Mouse (Mus musculus): Measurements from ENCODE around the gene Crp. TPM values are rescaled to one million over a fixed set of nuclear protein-coding genes. Genes with fewer than 3 reads are reported as not detected.

Crp gene
- under 1 TPM in 1 of 2 experiments, not detected in 1; 0.16 TPM for total RNA-seq (2021)
- long read RNA-seq, experiment 1, result 0 reads
- long read RNA-seq, experiment 2, result 0 reads

GRCm38 (mm10) chr1:172697844-172698243 lies at the start of gene Crp:
Gene Crp (plus strand): TSS chr1:172698055.
- DNase-seq, result no peak

- DNase-seq, result no peak
Measured at GRCm38 (mm10) chr1:172649396-172649795, 48.5 kb upstream of the Crp start.

- no peak for DNase-seq
Measured at GRCm38 (mm10) chr1:172650519-172651287, 47.2 kb upstream of the Crp start.

- DNase-seq, result no peak
Measured at GRCm38 (mm10) chr1:172651288-172651987, 46.4 kb upstream of the Crp start.

GRCm38 (mm10) chr1:172652040-172652662 lies 45.7 kb upstream of the Crp start:
- DNase-seq, result no peak

- DNase-seq, result no peak
Measured at GRCm38 (mm10) chr1:172653900-172654299, 44.0 kb upstream of the Crp start.

GRCm38 (mm10) chr1:172657266-172657665 lies 40.6 kb upstream of the Crp start:
- no peak for DNase-seq

- no peak for DNase-seq
Measured at GRCm38 (mm10) chr1:172659688-172660087, 38.2 kb upstream of the Crp start.

- DNase-seq, result no peak
Measured at GRCm38 (mm10) chr1:172665457-172665856, 32.4 kb upstream of the Crp start.

- no peak for DNase-seq
Measured at GRCm38 (mm10) chr1:172667597-172667996, 30.3 kb upstream of the Crp start.

- no peak for DNase-seq
Measured at GRCm38 (mm10) chr1:172670716-172671115, 27.1 kb upstream of the Crp start.

GRCm38 (mm10) chr1:172680742-172681141 lies 17.1 kb upstream of the Crp start:
- DNase-seq, result no peak

- no peak for DNase-seq
Measured at GRCm38 (mm10) chr1:172683551-172683950, 14.3 kb upstream of the Crp start.

GRCm38 (mm10) chr1:172683957-172684356 lies 13.9 kb upstream of the Crp start:
- DNase-seq, result no peak

GRCm38 (mm10) chr1:172685178-172685577 lies 12.7 kb upstream of the Crp start:
- no peak for DNase-seq

GRCm38 (mm10) chr1:172697422-172697821 lies 433 bp upstream of the Crp start:
- no peak for DNase-seq

- no peak for DNase-seq
Measured at GRCm38 (mm10) chr1:172700814-172701213, 3.0 kb downstream of the Crp start.

GRCm38 (mm10) chr1:172701381-172701780 lies 3.5 kb downstream of the Crp start:
- DNase-seq, result no peak

- DNase-seq, result no peak
Measured at GRCm38 (mm10) chr1:172701901-172702300, 4.0 kb downstream of the Crp start.

GRCm38 (mm10) chr1:172704769-172705168 lies 6.9 kb downstream of the Crp start:
- no peak for DNase-seq

GRCm38 (mm10) chr1:172706243-172706642 lies 8.4 kb downstream of the Crp start:
- DNase-seq, result no peak

GRCm38 (mm10) chr1:172709788-172710350 lies 12.0 kb downstream of the Crp start:
- DNase-seq, result no peak

- DNase-seq, result no peak
Measured at GRCm38 (mm10) chr1:172711396-172711795, 13.5 kb downstream of the Crp start.

All from gastrocnemius, postnatal 10 days (tissue).